Mouse (Mus musculus) embryonic fibroblast, embryonic 13.5 days (primary cell): ENCODE results near the gene Gmds.

Experiments used
- CTCF ChIP-seq: IDR thresholded peaks from 2 replicates; pipeline ENCODE4 v1.5.1; 2011; ENCODE audit warnings: mild to moderate bottlenecking, control low read depth, low read length, moderate library complexity, borderline replicate concordance; ENCODE audit not compliant: insufficient read depth
- POLR2A ChIP-seq: IDR thresholded peaks from 2 replicates; pipeline ENCODE4 v1.6.1; 2011; ENCODE audit warnings: low read depth, mild to moderate bottlenecking, control low read depth, low read length, moderate library complexity

DNA sequence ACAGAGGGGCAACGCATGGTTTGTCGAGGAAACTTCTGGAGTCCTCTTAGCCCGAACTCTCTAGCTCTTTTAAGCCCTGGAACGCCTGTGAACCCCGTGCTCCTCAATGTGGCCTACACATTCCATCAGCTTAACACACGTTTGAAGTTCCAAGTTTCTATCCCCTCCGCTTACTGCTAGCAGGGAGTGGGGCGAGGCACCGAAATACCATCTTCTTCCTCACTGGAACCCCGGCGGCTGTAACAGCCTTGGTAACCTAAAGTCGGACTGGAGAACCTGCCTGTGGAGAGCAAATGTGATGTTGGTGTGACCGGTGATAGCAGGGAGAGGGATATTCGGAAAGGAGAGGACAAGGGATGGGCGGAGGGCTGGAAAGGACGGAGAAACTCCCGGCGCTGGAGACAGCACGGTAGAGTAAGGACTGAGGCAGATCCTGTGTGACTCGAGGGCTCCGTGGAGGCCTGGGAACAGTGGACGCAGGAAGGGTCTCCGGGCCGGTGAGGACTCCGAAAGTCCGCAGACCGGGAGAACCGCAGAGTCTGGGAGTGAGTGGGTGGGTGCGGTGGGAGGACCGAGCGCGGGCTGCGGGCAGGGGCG is 532.6 kb downstream of the Gmds start:
- TF ChIP-seq CTCF (no peak), POLR2A (peak; percentile 28; the same call in 1 of the 2 replicates)
